Mouse (Mus musculus) liver, embryonic 12.5 days (tissue): Measurements from ENCODE around the gene Tmem135. TPM values are rescaled to one million over a fixed set of nuclear protein-coding genes. Genes with fewer than 3 reads are reported as not detected.
A peak's percentile ranks its signal among the peaks of the same experiment; 100 is the strongest.
"Not testable (repeated sequence)": the region's sequence is repeated elsewhere in the genome, so short reads cannot be mapped to it uniquely, and the experiment has no call there.

Experiments used
- ATAC-seq: fragments of 200-750 bp; cut with Nextera tagmentation; 2 replicates; pipeline ENCODE4 v1.8.0; 2017; ENCODE audit warnings: moderate number of reproducible peaks, mild to moderate bottlenecking, moderate library complexity
- H3K27ac ChIP-seq: fragments of 300-500 bp; sonication (generic); 2 replicates; pipeline ENCODE4 v1.5.1; 2016; ENCODE audit warnings: mild to moderate bottlenecking
- H3K27me3 ChIP-seq: fragments of 300-500 bp; sonication (generic); replicated peaks from 2 replicates; pipeline ENCODE4 v1.6.1; 2016; ENCODE audit warnings: mild to moderate bottlenecking, moderate library complexity
- H3K36me3 ChIP-seq: fragments of 300-500 bp; sonication (generic); 2 replicates; pipeline ENCODE4 v1.6.1; 2016; ENCODE audit warnings: mild to moderate bottlenecking, moderate library complexity
- H3K4me1 ChIP-seq: fragments of 300-500 bp; sonication (generic); 2 replicates; pipeline ENCODE4 v1.6.1; 2016
- H3K4me2 ChIP-seq: fragments of 300-500 bp; sonication (generic); 2 replicates; pipeline ENCODE4 v1.6.1; 2016; ENCODE audit warnings: mild to moderate bottlenecking, moderate library complexity
- H3K4me3 ChIP-seq: fragments of 300-500 bp; sonication (generic); 2 replicates; pipeline ENCODE4 v1.5.1; 2016; ENCODE audit warnings: mild to moderate bottlenecking, moderate library complexity
- H3K9ac ChIP-seq: fragments of 300-500 bp; sonication (generic); 2 replicates; pipeline ENCODE4 v1.6.1; 2016; ENCODE audit warnings: mild to moderate bottlenecking, moderate library complexity
- H3K9me3 ChIP-seq: fragments of 300-500 bp; sonication (generic); replicated peaks from 2 replicates; pipeline ENCODE4 v1.6.1; 2016; ENCODE audit warnings: mild to moderate bottlenecking, moderate library complexity
- WGBS: fragments of 180-500 bp; shearing (Covaris S2); methylation state at CpG from one replicate; pipeline ENCODE4 v1.1.7; 2016; ENCODE audit not compliant: insufficient replicate concordance; 5-methylcytosine and 5-hydroxymethylcytosine counted together
- polyA plus RNA-seq: library from polyadenylated mRNA; unstranded; fragments of >200 nt; fragmentation: Nextera tagmentation; extraction: Ambion mirVana; gene quantifications from 2 replicates; pipeline ENCODE4 v1.2.1, GENCODE M21; 2016

The Tmem135 gene
- polyA plus RNA-seq, 1 experiment from 2014 or later: 16.0 TPM

DNA sequence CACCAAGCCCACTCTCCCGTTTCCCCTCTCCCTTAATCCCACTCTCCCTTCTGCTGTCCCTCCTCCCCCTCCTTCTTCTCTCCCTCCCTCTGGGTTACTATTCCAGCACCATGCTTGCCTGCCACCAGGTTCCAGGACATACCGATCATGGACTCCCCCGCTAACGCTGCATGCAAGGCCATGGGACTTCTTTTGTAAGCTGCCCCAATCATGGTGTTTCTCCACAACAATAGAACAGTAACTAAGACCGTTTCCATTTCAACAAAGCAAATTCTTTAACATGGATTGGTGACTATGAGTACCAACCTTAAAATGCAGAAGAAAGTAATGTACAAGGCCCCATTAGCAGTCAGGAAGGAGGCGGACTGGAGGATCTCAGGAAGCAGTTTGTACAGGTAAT lies 97.2 kb downstream of the Tmem135 start:
- peaks cover 10% of the 10 kb centered on the region; the same call in 1 of the 2 replicates for H3K36me3 ChIP-seq
- H3K4me3 ChIP-seq: no peak overlapping the region
- WGBS: 85% methylated on average over 6 of the region's 6 CpGs
- ATAC-seq: no peak
- peaks cover 10% of the 10 kb centered on the region; the same call in 1 of the 2 replicates for H3K4me1 ChIP-seq
- H3K27ac ChIP-seq: no peak overlapping the region
- H3K27me3 ChIP-seq: no peaks in the 10 kb centered on the region
- no peak overlapping the region for H3K4me2 ChIP-seq
- H3K9ac ChIP-seq: no peak overlapping the region
- no peaks in the 10 kb centered on the region; the same call in 1 of the 2 replicates for H3K9me3 ChIP-seq

DNA sequence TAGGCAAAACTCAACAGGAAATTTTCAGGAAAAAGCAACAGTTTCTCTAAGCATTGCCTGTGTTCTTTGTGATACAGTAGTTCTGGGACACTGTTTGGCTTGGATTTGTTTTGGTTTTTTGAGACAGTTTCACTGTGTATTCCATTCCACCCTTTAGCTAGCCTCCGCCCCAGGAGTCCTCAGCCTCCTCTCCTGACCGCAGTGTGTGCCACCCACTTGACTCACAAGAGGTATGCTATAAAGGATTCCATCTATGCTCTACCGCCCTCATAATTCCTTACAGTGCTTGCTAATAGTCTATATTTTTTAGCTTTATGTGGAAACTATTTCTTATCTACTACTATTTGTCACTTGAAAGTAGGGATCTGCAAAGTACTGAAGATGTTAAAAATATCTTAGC lies 99.1 kb downstream of the Tmem135 start:
- H3K4me3 ChIP-seq: no peak overlapping the region
- 89% methylated on average over 3 of the region's 3 CpGs for WGBS
- H3K4me1 ChIP-seq: peaks cover 10% of the 10 kb centered on the region; the same call in 1 of the 2 replicates
- H3K4me2 ChIP-seq: no peak overlapping the region
- peaks cover 9% of the 10 kb centered on the region; the same call in 1 of the 2 replicates for H3K36me3 ChIP-seq
- H3K9me3 ChIP-seq: no peaks in the 10 kb centered on the region
- no peaks in the 10 kb centered on the region for H3K27me3 ChIP-seq
- no peak overlapping the region for H3K27ac ChIP-seq
- no peak overlapping the region for H3K9ac ChIP-seq
- no peak for ATAC-seq

DNA sequence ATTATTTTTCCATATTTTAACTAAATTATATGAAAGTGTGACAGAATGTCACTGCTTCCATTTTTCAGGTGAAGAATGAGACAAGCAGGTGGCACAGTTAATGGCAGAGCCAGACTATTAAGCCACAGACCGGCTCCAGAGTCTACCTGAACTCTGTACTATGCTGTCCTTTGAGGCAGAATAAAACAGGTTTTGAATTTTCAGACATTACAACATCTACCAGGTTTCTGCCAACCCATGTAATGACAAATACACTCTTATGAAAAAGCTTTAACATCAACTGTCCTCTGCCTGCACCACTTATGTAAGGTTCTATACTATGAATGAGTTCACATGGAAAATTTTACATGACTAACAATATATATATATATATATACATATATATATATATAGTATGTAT lies 100.3 kb downstream of the Tmem135 start:
- no peak for ATAC-seq
- no peaks in the 10 kb centered on the region for H3K9me3 ChIP-seq
- H3K27me3 ChIP-seq: no peaks in the 10 kb centered on the region
- H3K36me3 ChIP-seq: peaks cover 9% of the 10 kb centered on the region; the same call in 1 of the 2 replicates
- no peak overlapping the region for H3K9ac ChIP-seq
- H3K27ac ChIP-seq: no peak overlapping the region
- H3K4me3 ChIP-seq: no peak overlapping the region
- H3K4me2 ChIP-seq: no peak overlapping the region
- 89% methylated on average over 1 of the region's 1 CpGs for WGBS
- H3K4me1 ChIP-seq: peaks cover 9% of the 10 kb centered on the region; the same call in 1 of the 2 replicates

DNA sequence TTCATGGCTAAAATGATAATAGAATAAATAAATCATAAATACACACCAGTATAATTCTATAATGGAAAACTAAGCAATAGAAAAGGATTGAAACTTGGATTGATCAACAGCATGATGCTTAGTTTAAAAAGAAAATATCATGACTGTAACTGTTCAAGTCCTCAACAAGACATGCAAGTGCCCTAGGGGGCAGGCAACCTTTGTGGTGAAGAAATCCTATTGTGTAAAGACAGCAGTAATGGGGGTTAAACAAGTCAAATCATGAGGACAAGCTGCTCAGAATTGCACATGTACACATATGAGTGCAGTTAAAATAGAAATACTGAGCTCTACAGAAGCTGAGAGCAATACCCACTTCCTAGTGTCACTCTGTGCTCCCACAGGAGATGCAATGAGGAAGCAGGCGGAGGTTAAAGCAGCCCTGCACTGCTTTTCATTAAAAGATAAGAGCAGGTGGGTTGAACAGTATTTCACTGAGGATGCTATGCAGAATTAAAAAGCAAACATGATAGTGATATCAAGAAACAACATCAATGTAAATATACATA lies 105.0 kb downstream of the Tmem135 start:
- Histone ChIP-seq H3K27me3 (no peaks in the 10 kb centered on the region), H3K9me3 (no peaks in the 10 kb centered on the region), H3K4me1 (0 out of 2 replicates have a peak, but pooled peaks cover 2% of the 10 kb centered on the region), H3K36me3 (peaks cover 6% of the 10 kb centered on the region), H3K27ac (no peak overlapping the region), H3K4me3 (no peak overlapping the region), H3K4me2 (no peak overlapping the region), H3K9ac (no peak overlapping the region)
- WGBS: 76% methylated on average over 1 of the region's 1 CpGs
- ATAC-seq: no peak

DNA sequence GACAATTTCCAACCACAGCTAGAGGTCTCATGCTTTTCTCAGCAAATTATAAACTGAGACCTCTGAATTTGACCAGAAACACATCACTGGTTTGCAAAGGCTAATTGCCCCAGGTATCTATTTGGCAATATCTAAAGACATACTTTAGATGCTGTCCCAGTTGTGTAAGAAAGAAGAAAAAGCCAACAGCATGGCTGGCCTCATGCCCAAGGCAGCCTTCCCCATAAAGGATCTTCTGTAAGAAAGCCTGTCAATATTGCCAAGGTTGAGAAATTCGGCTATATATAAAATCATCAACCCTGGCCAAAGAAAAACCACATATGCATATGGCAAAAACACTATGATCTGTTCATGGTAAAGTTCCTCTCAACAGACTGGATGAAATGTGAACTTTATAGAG lies 107.1 kb downstream of the Tmem135 start:
- Histone ChIP-seq H3K9me3 (no peaks in the 10 kb centered on the region), H3K4me3 (no peak overlapping the region), H3K27me3 (no peaks in the 10 kb centered on the region), H3K27ac (no peak overlapping the region), H3K9ac (no peak overlapping the region), H3K36me3 (peaks cover 3% of the 10 kb centered on the region; the same call in 1 of the 2 replicates), H3K4me1 (0 out of 2 replicates have a peak, but pooled peaks cover 2% of the 10 kb centered on the region), H3K4me2 (no peak overlapping the region)
- no peak for ATAC-seq
- WGBS: 68% methylated on average over 1 of the region's 1 CpGs

DNA sequence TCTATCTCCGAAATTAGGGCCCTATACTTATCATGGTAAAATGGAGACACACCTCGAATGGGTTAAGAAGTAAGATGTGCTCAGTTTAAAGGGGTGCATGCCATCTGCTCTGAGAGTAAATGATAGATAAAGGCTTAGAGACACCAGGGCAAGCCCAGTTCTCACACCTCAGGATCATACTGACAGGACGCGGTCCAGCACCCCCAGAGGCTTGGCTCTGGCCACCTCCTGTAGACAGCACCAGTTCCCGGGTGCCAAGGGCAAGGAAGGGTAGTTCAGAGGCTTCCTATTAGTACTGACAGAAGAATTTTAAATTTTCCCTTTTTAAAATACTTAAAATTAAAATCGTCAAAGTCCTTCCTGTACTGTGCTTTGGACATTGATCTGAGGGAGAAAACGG lies 121.4 kb downstream of the Tmem135 start:
- WGBS: 69% methylated on average over 7 of the region's 7 CpGs

DNA sequence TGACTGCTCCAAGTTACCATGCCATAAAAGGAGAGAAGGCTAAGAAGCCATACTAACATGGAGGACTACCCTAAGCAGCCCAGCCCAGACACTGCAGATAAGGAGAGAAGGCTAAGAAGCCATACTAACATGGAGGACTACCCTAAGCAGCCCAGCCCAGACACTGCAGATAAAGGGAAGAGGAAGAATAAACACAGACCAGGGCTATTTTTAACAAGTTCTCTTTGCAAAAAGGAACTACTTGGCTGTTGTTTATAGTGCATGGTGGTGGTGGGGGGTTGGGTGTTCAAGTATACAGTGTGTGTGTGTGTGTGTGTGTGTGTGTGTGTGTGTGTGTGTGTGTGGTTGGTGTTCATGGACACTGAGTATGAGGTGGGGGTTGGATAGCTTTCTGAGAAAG lies 133.6 kb downstream of the Tmem135 start:
- not testable (repeated sequence) for H3K27ac ChIP-seq, H3K4me1 ChIP-seq, H3K4me2 ChIP-seq, H3K9me3 ChIP-seq, H3K9ac ChIP-seq, H3K4me3 ChIP-seq, H3K27me3 ChIP-seq
- H3K36me3 ChIP-seq: peaks cover 14% of the 10 kb centered on the region
- ATAC-seq: peak; percentile 57; the same call in 1 of the 2 replicates

More for the DNA sequence above, 121.4 kb downstream of the Tmem135 start:
- no peak overlapping the region for H3K4me2 ChIP-seq
- H3K4me3 ChIP-seq: no peak overlapping the region
- no peaks in the 10 kb centered on the region for H3K27me3 ChIP-seq
- no peak for ATAC-seq
- no peaks in the 10 kb centered on the region for H3K4me1 ChIP-seq
- H3K36me3 ChIP-seq: peaks cover 9% of the 10 kb centered on the region
- H3K9ac ChIP-seq: no peak overlapping the region
- H3K9me3 ChIP-seq: no peaks in the 10 kb centered on the region
- H3K27ac ChIP-seq: no peak overlapping the region

DNA sequence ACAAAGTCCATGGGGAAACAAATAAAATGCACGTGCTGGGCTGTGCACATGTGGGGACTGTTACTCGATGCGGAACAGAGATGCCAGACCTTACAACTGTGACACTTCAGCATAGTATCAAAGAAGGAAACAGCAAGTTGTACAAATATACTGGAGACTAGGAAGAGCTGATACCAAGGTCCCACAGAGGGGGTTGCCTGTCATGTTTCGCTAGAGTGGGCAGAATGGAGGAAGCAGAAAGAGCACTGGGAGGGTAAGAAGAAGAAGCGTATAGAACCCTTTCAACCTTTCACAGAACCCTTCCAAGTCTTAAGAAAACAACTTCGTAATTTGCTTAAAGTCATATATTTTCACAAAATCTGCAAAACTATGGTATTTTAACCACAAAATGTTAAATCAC lies 134.2 kb downstream of the Tmem135 start:
- no peak overlapping the region for H3K4me3 ChIP-seq
- no peaks in the 10 kb centered on the region for H3K27me3 ChIP-seq
- no peaks in the 10 kb centered on the region for H3K9me3 ChIP-seq
- no peak overlapping the region for H3K9ac ChIP-seq
- H3K4me2 ChIP-seq: no peak overlapping the region
- no peak overlapping the region for H3K27ac ChIP-seq
- H3K36me3 ChIP-seq: peaks cover 14% of the 10 kb centered on the region
- 73% methylated on average over 6 of the region's 6 CpGs for WGBS
- ATAC-seq: no peak
- no peaks in the 10 kb centered on the region; the same call in 1 of the 2 replicates for H3K4me1 ChIP-seq

DNA sequence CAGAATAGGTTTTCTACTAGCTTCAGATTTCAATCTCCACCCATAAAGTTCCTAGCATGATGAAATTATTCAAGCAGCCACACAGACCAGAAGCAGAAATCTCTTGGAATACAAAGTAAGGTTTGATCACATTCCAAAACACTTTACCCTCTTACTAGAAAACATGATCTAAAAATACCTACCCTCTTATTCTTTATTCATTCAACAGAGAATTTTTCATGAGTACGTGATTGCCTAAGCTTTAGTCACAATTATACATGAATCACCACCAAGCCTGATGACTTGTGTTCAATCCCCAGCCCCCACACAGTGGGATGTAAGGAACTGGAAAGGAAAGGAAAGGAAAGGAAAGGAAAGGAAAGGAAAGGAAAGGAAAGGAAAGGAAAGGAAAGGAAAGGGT lies 136.5 kb downstream of the Tmem135 start:
- H3K4me3 ChIP-seq: no peak overlapping the region
- no peak overlapping the region for H3K27ac ChIP-seq
- WGBS: 77% methylated on average over 1 of the region's 1 CpGs
- ATAC-seq: no peak
- H3K4me1 ChIP-seq: no peaks in the 10 kb centered on the region; the same call in 1 of the 2 replicates
- H3K27me3 ChIP-seq: no peaks in the 10 kb centered on the region
- H3K9ac ChIP-seq: no peak overlapping the region
- H3K9me3 ChIP-seq: no peaks in the 10 kb centered on the region
- H3K4me2 ChIP-seq: no peak overlapping the region
- H3K36me3 ChIP-seq: peaks cover 8% of the 10 kb centered on the region

DNA sequence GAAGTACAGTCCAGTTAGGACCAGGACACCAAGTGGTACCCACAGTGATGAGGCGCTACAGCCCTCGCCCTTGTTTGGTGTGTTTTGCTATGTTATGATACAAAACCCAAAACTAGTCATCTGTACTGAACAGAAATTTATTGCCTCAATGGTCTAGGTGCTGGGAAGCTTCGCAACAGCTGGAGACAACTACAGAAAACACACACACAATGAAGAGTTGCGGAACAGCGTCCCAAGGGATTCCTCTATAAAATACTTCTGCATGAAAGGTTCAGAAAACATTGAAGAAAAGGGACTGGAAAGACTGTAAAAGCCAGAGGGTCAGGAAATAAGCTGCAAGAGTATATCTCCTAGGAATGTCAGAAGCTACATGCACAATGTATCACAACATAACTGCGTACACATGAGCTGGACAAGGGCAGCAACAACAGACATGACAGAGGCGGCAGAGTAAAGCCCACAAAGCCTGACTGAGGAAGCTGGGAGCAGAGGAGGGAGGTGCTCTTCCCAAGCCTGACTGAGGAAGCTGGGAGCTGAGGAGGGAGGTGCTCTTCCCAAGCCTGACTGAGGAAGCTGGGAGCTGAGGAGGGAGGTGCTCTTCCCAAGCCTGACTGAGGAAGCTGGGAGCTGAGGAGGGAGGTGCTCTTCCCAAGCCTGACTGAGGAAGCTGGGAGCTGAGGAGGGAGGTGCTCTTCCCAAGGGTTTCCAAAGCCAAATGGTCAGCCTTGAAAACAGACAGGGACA lies 137.8 kb downstream of the Tmem135 start:
- peaks cover 3% of the 10 kb centered on the region; the same call in 1 of the 2 replicates for H3K36me3 ChIP-seq
- ATAC-seq: no peak
- WGBS: 79% methylated on average over 7 of the region's 7 CpGs

DNA sequence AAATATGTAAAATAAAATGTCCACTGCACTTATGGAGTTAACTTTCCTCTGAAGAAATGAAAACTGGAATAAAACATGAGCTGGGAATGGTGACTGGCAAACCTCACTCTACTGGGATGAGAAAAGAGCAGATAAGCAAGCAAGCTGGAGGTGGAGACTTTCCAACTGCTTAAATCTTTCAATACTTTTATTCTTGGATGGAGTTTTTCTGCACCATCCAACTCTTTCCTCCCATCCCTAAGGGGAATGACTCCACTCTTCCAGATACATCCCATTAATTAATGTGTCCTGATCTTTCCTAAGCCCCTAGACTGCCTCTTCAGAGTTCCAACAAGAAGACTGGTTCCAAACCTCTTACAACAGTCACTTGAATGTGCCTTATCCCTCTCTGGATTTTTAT lies 143.1 kb downstream of the Tmem135 start:
- Histone ChIP-seq H3K27me3 (no peaks in the 10 kb centered on the region), H3K36me3 (no peaks in the 10 kb centered on the region), H3K9me3 (no peaks in the 10 kb centered on the region), H3K9ac (no peak overlapping the region), H3K4me2 (no peak overlapping the region), H3K4me3 (no peak overlapping the region), H3K4me1 (no peaks in the 10 kb centered on the region), H3K27ac (no peak overlapping the region)
- no peak for ATAC-seq

More for the DNA sequence above, 137.8 kb downstream of the Tmem135 start:
- Histone ChIP-seq H3K4me2 (no peak overlapping the region), H3K4me3 (no peak overlapping the region), H3K27me3 (no peaks in the 10 kb centered on the region), H3K27ac (no peak overlapping the region), H3K4me1 (no peaks in the 10 kb centered on the region; the same call in 1 of the 2 replicates), H3K9me3 (no peaks in the 10 kb centered on the region), H3K9ac (no peak overlapping the region)

DNA sequence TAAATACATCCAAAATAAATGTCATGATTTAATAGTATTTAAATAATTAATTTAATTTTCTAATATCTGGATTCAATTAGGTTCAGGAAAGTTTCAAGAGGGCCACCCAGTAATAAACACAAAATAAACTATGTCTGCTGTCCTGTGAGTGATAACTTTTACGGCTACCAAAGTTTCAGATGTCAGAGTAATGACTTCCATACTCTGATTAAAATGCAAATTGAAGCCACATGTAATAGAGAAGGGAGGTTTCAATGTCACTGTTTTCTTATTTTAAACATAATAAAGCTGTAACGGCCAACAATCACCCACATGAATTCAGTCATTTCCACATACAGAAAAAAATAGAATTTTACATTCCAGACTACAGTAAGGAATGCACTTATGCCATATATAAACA lies 145.2 kb downstream of the Tmem135 start:
- Histone ChIP-seq H3K4me1 (no peaks in the 10 kb centered on the region), H3K27me3 (no peaks in the 10 kb centered on the region), H3K9ac (no peak overlapping the region), H3K36me3 (no peaks in the 10 kb centered on the region), H3K9me3 (no peaks in the 10 kb centered on the region), H3K27ac (no peak overlapping the region), H3K4me3 (no peak overlapping the region), H3K4me2 (no peak overlapping the region)
- no peak for ATAC-seq
- 57% methylated on average over 2 of the region's 2 CpGs for WGBS
